Mouse (Mus musculus) heart, adult 2 months (tissue): ENCODE data around the gene Epha5. TPM values are rescaled to one million over a fixed set of nuclear protein-coding genes. Genes with fewer than 3 reads are reported as not detected.

Experiments used
- DNase-seq, 2 experiments: peaks; one replicate each; pipeline ENCODE4 v3.0.0; 2021
- H3K27ac ChIP-seq: fragments of 200-600 bp; 2 replicates; pipeline ENCODE4 v1.8.1; 2022
- H3K27me3 ChIP-seq: fragments of 200-500 bp; 2 replicates; pipeline ENCODE4 v1.6.1; 2012; ENCODE audit warnings: mild to moderate bottlenecking, low read length, inconsistent platforms, mixed read lengths; ENCODE audit not compliant: control insufficient read depth, insufficient read depth
- H3K36me3 ChIP-seq: fragments of 200-500 bp; 2 replicates; pipeline ENCODE4 v1.6.1; 2012; ENCODE audit warnings: low read length, inconsistent platforms; ENCODE audit not compliant: control insufficient read depth, insufficient read depth
- H3K4me1 ChIP-seq: fragments of 200-500 bp; 2 replicates; pipeline ENCODE4 v1.6.1; 2011; ENCODE audit warnings: low read length; ENCODE audit not compliant: control insufficient read depth, insufficient read depth
- H3K4me3 ChIP-seq: fragments of 200-600 bp; 2 replicates; pipeline ENCODE4 v1.8.1; 2022
- H3K79me2 ChIP-seq: fragments of 200-500 bp; replicated peaks from 2 replicates; pipeline ENCODE4 v1.6.1; 2012; ENCODE audit warnings: mild to moderate bottlenecking, inconsistent platforms, low read length, moderate library complexity, mixed read lengths; ENCODE audit not compliant: control insufficient read depth, insufficient read depth
- H3K9ac ChIP-seq: fragments of 200-500 bp; 2 replicates; pipeline ENCODE4 v1.6.1; 2012; ENCODE audit warnings: low read depth, mild to moderate bottlenecking, control low read depth, inconsistent platforms, low read length, mixed read lengths
- CTCF ChIP-seq: fragments of 200-600 bp; IDR thresholded peaks from 2 replicates; pipeline ENCODE4 v1.8.1; 2022; ENCODE audit warnings: antibody characterized with exemption, mild to moderate bottlenecking, moderate library complexity
- EP300 ChIP-seq: fragments of 200-500 bp; IDR thresholded peaks from 2 replicates; pipeline ENCODE4 v1.6.1; 2011; ENCODE audit warnings: low read depth, low read length, control low read depth; ENCODE audit not compliant: insufficient read depth
- POLR2A ChIP-seq: fragments of 200-500 bp; IDR thresholded peaks from 2 replicates; pipeline ENCODE4 v1.6.1; 2011; ENCODE audit warnings: mild to moderate bottlenecking, low read depth, low read length, control low read depth; ENCODE audit not compliant: insufficient read depth
- WGBS: fragments of 180-500 bp; shearing (Covaris S2); methylation state at CpG from one replicate; pipeline ENCODE4 v1.1.7; 2018; 5-methylcytosine and 5-hydroxymethylcytosine counted together
- intact Hi-C: fragments of 180-260 bp; cut with DNase I; formaldehyde crosslinking; loops from one replicate; pipeline ENCODE4 v1.15.1; 2025
- polyA plus RNA-seq: library from polyadenylated mRNA; depleted of rRNA; stranded (reverse); fragments of >200 nt; gene quantifications from 2 replicates; pipeline ENCODE4 v1.2.3, GENCODE M21; 2012
- total RNA-seq, 2 experiments: library from RNA; stranded (reverse); gene quantifications; 2 replicates each; pipeline ENCODE4 v1.2.3; 2021

Epha5 gene
- total and polyA plus RNA-seq, 3 experiments: 0.04 to 0.07 TPM; not detected in 1

DNA sequence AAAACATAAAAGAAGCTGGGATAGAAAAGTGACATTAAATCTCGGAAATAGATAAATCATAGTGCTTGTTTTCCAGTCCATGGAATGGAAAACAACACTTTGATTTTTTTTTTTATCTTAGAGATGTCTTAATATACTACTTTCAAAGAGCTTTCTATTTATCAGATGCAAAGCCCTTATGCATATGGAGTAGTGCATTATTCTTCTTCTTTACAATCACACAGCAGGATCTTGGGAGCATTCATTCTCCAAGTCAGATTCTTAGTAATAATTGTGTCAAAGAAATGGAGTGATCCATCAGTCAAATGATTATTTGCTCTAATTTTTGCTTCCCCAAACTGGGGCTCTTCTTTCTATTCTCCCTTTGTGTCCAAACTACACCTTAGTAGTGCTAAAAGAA, 96.6 kb downstream of the Epha5 start:
- Histone ChIP-seq H3K9ac (no peak overlapping the region), H3K27me3 (no peaks in the 10 kb centered on the region), H3K27ac (no peak overlapping the region), H3K36me3 (no peaks in the 10 kb centered on the region), H3K79me2 (no peaks in the 10 kb centered on the region), H3K4me1 (no peaks in the 10 kb centered on the region), H3K4me3 (no peak overlapping the region)
- intact Hi-C loops: no loop called here
- WGBS: 62% methylated on average over 1 of the region's 1 CpGs
- TF ChIP-seq EP300 (no peak), CTCF (no peak), POLR2A (no peak)
- no peak for DNase-seq

DNA sequence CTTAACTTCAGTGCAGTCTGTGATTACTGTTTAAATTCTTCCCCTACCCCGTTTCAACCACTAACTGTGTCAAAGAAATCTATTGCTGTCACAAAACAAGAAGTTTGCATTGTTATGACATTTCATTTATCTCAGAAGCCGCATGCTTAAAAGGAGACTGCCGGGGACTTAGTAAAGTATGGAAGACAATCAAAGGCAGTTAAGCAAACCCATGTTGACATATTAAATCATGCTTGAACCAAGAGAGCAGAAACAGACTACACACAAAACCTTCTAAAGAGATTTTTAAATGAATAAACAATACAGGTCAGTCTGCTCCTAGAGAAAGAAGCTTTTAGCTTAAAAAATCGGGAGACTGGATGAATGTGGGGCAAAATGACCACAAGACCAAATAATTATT, 97.0 kb downstream of the Epha5 start:
- no peak for DNase-seq
- TF ChIP-seq POLR2A: no peak
- no peak for TF ChIP-seq EP300
- TF ChIP-seq CTCF: no peak
- H3K36me3 ChIP-seq: no peaks in the 10 kb centered on the region
- no peak overlapping the region for H3K9ac ChIP-seq
- no peaks in the 10 kb centered on the region for H3K27me3 ChIP-seq
- H3K79me2 ChIP-seq: no peaks in the 10 kb centered on the region
- no peaks in the 10 kb centered on the region for H3K4me1 ChIP-seq
- intact Hi-C loops: no loop called here
- H3K4me3 ChIP-seq: no peak overlapping the region
- 53% methylated on average over 4 of the region's 4 CpGs for WGBS
- H3K27ac ChIP-seq: no peak overlapping the region

DNA sequence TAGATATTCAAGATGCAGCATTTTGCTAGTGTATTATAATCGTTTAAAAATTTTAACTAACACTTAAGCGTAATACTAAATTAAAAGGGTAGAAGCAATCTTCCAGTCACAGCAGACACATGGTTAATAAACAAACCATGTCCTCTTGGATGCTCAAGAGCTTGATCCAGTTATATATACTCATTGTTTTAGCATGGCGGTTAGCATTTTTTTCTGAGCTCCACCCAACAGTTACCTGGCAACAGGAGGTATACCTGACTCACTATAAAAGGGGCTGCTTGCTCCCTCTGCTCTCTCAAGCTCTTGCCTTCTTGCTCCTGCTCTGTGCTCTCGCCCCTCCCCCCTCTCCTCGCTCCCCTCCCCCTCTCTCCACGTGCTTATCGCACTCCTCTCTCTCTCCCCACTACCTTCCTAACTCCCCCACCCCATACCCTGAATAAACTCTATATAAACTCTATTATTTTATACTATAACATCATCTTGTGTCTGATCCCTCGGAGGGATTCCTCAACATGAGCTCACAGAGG, 98.3 kb downstream of the Epha5 start:
- Histone ChIP-seq H3K27me3 (no peaks in the 10 kb centered on the region), H3K79me2 (no peaks in the 10 kb centered on the region), H3K36me3 (no peaks in the 10 kb centered on the region), H3K27ac (no peak overlapping the region), H3K9ac (no peak overlapping the region), H3K4me3 (no peak overlapping the region), H3K4me1 (no peaks in the 10 kb centered on the region)
- no peak for DNase-seq
- TF ChIP-seq POLR2A (no peak), CTCF (no peak), EP300 (no peak)
- WGBS: 38% methylated on average over 8 of the region's 8 CpGs
- intact Hi-C loops: no loop called here

DNA sequence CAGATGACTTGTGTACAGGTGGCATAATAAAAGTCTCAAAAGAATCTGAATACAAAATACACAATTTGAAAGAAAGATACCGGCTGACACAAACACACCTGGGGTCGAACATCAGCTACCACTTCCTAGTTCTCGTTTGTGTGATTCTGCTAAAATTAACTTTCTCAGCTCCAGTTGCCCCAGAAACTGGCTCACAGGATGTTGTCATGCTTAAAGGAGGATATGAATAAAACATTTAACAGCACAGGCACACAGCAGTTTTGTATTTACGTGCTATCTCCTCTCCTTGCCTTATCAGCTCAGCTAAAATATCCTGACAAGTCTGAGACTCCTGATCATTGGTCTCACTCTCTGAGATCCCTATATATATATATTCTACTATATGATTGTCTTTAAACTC, 99.3 kb downstream of the Epha5 start:
- no peaks in the 10 kb centered on the region for H3K36me3 ChIP-seq
- H3K4me1 ChIP-seq: no peaks in the 10 kb centered on the region
- H3K27me3 ChIP-seq: no peaks in the 10 kb centered on the region
- no peak overlapping the region for H3K9ac ChIP-seq
- intact Hi-C loops: no loop called here
- 56% methylated on average over 4 of the region's 4 CpGs for WGBS
- no peak for DNase-seq
- no peak overlapping the region for H3K27ac ChIP-seq
- no peak for TF ChIP-seq EP300
- no peak for TF ChIP-seq CTCF
- no peak for TF ChIP-seq POLR2A
- no peaks in the 10 kb centered on the region for H3K79me2 ChIP-seq
- H3K4me3 ChIP-seq: no peak overlapping the region

DNA sequence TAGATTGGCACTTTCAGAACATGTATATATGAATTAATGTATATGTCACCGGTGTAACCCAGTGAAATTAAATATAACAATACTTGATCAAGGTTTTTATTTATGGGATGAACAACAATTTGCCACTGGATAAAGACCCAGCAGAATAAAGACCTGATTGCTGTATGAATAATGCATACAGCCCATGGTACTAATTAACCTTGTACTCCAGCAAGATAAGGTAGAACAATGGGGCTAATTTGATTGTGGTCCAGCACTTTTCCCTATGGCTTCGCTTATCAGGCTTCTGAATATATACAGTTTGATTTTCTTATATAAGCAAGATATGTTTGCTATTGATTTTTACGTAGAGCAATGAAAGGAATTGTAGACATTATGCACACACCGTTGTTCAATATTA, 103.6 kb downstream of the Epha5 start:
- TF ChIP-seq EP300 (no peak), CTCF (no peak), POLR2A (no peak)
- no peaks in the 10 kb centered on the region for H3K4me1 ChIP-seq
- DNase-seq: no peak
- no peaks in the 10 kb centered on the region for H3K36me3 ChIP-seq
- no peaks in the 10 kb centered on the region for H3K27me3 ChIP-seq
- no peak overlapping the region for H3K4me3 ChIP-seq
- 78% methylated on average over 4 of the region's 4 CpGs for WGBS
- intact Hi-C loops: no loop called here
- H3K9ac ChIP-seq: no peak overlapping the region
- no peaks in the 10 kb centered on the region for H3K79me2 ChIP-seq
- no peak overlapping the region for H3K27ac ChIP-seq

DNA sequence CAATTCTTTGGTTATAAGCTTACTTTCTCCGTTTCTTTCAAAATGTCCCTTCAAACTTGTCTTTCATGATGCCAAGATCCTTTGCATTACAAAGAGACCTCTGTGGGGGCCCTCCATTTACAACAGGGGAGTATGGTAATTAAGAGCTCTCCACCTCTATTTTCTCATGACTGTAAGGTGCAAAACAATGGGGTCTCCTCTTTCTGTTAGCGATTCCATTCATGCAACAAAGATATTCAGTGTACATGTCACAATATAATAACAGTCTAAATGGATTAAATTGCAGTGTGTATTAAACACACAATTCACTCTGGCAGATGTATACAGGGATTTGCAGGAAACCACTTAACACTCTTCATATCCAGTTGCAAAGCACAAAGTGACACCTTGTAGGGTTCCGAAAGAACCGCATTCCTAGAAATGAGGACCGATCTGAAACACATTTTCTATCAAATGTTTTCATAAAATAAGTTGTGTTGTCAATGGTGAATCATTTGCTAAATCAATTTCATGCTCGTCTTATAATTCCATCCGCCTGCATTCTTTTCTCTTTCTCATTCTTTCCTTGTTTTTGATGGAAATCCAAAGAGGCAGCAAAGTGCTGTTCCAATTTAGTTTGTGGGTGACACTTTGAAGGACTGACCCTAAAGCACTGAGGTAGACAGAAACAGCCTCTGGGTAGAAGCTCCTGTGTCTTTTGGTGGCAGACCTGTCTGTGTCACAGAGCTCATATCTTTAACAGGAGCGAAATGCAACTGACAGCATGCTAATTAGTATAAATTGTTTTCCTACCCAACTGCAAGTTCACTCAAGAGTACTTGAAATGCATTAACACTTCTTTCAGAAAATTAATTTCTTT, 118.1 kb downstream of the Epha5 start:
- TF ChIP-seq POLR2A (no peak), EP300 (no peak), CTCF (no peak)
- no peaks in the 10 kb centered on the region for H3K27me3 ChIP-seq
- intact Hi-C loops: no loop called here
- 46% methylated on average over 8 of the region's 8 CpGs for WGBS
- H3K9ac ChIP-seq: no peak overlapping the region
- H3K79me2 ChIP-seq: no peaks in the 10 kb centered on the region
- H3K4me1 ChIP-seq: no peaks in the 10 kb centered on the region
- H3K27ac ChIP-seq: no peak overlapping the region
- H3K36me3 ChIP-seq: no peaks in the 10 kb centered on the region
- no peak for DNase-seq
- no peak overlapping the region for H3K4me3 ChIP-seq
